Mouse (Mus musculus) erythroblast, embryonic 14.5 days (primary cell): Measurements from ENCODE around the gene B4galt7.

Experiments
- GATA1 ChIP-seq: IDR thresholded peaks from 2 replicates; pipeline ENCODE4 v1.6.1; 2012; ENCODE audit warnings: low read length, inconsistent platforms, mixed read lengths
- TAL1 ChIP-seq: IDR thresholded peaks from 3 replicates; pipeline ENCODE4 v1.6.1; 2012; ENCODE audit warnings: low read length, inconsistent platforms, mixed read lengths

DNA sequence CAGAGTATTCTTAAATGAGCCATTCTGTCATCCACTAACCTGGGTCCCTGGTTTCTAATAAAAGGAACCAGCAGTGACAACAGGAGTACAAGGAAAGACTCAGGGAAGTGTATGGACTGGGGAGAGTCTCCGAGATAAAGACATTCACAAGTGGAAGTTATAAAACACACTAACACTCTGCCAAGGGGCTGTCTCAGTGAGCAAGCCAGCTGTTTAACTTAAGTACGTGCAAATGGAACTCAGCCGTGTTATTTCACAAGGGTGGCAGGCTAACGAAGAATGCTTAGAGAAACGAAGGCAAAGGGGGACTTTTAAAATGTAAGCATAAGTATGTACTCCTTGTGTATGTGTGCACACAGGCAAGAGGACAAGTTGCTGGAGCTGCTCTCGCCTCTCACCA, 42.2 kb upstream of the B4galt7 start:
- TF ChIP-seq TAL1 (no peak), GATA1 (no peak)
